Mouse (Mus musculus): Measurements from ENCODE around the gene Abtb2.

- no peak for TF ChIP-seq CTCF (IDR thresholded peaks at IDR 0.05; ENCODE audit: low read depth)
- no peak for TF ChIP-seq EP300 (IDR thresholded peaks at IDR 0.05; ENCODE audit: low read depth)
Observed at GRCm38 (mm10) chr2:103599296-103599695, 33.2 kb downstream of the Abtb2 start.
